Mouse (Mus musculus) heart, embryonic 11.5 days (tissue): ENCODE data around the gene Pced1b. TPM values are rescaled to one million over a fixed set of nuclear protein-coding genes. Genes with fewer than 3 reads are reported as not detected.
"Not testable (repeated sequence)": the region's sequence is repeated elsewhere in the genome, so short reads cannot be mapped to it uniquely, and the experiment has no call there.

Experiments
- ATAC-seq: fragments of 200-750 bp; cut with Nextera tagmentation; replicated peaks from 2 replicates; pipeline ENCODE4 v1.8.0; 2017; ENCODE audit warnings: moderate library complexity; ENCODE audit not compliant: insufficient number of reproducible peaks, low FRiP score, low TSS enrichment
- H3K27ac ChIP-seq: fragments of 300-500 bp; sonication (generic); 2 replicates; pipeline ENCODE4 v1.5.1; 2014; ENCODE audit warnings: mild to moderate bottlenecking, low read depth, low read length
- H3K27me3 ChIP-seq: fragments of 300-500 bp; sonication (generic); 2 replicates; pipeline ENCODE4 v1.6.1; 2014; ENCODE audit warnings: mild to moderate bottlenecking, low read length, mixed read lengths; ENCODE audit not compliant: control insufficient read depth, insufficient read depth
- H3K36me3 ChIP-seq: fragments of 300-500 bp; sonication (generic); 2 replicates; pipeline ENCODE4 v1.6.1; 2014; ENCODE audit warnings: mild to moderate bottlenecking, low read length, moderate library complexity, mixed read lengths; ENCODE audit not compliant: control insufficient read depth, insufficient read depth
- H3K4me1 ChIP-seq: fragments of 300-500 bp; sonication (generic); 2 replicates; pipeline ENCODE4 v1.6.1; 2014; ENCODE audit warnings: low read length; ENCODE audit not compliant: control insufficient read depth, insufficient read depth
- H3K4me2 ChIP-seq: fragments of 300-500 bp; sonication (generic); 2 replicates; pipeline ENCODE4 v1.6.1; 2014; ENCODE audit warnings: mild to moderate bottlenecking, moderate library complexity
- H3K4me3 ChIP-seq: fragments of 300-500 bp; sonication (generic); 2 replicates; pipeline ENCODE4 v1.5.1; 2014; ENCODE audit warnings: low read depth, low read length
- H3K9ac ChIP-seq: fragments of 300-500 bp; sonication (generic); 2 replicates; pipeline ENCODE4 v1.6.1; 2014; ENCODE audit warnings: mild to moderate bottlenecking, low read depth, low read length, moderate library complexity
- H3K9me3 ChIP-seq: fragments of 300-500 bp; sonication (generic); replicated peaks from 2 replicates; pipeline ENCODE4 v1.6.1; 2016; ENCODE audit warnings: low read length; ENCODE audit not compliant: control insufficient read depth
- WGBS: fragments of 180-500 bp; shearing (Covaris S2); extraction: QIAGEN DNeasy Blood & Tissue Kit; methylation state at CpG from one replicate; pipeline ENCODE4 v1.1.7; 2014; ENCODE audit not compliant: insufficient replicate concordance; 5-methylcytosine and 5-hydroxymethylcytosine counted together
- polyA plus RNA-seq: library from polyadenylated mRNA; unstranded; fragments of >200 nt; fragmentation: Nextera tagmentation; extraction: Ambion mirVana; gene quantifications from 2 replicates; pipeline ENCODE4 v1.2.1, GENCODE M21; 2014

Gene Pced1b
- polyA plus RNA-seq, 1 experiment from 2014 or later, result 3.4 TPM

- 0 out of 2 replicates have a peak overlapping the region, but pooled peaks have one; percentile 40 for H3K4me3 ChIP-seq
- no peak overlapping the region for H3K4me2 ChIP-seq
- ATAC-seq, result no peak
Measured at GRCm38 (mm10) chr15:97378061-97378460, 131.2 kb downstream of the Pced1b start.

GRCm38 (mm10) chr15:97379489-97380304 is 132.8 kb downstream of the Pced1b start:
- H3K9ac ChIP-seq, result no peak overlapping the region

More at GRCm38 (mm10) chr15:97378061-97378460, 131.2 kb downstream of the Pced1b start:
- no peaks in the 10 kb centered on the region for H3K36me3 ChIP-seq
- 80% methylated on average over 4 of the region's 4 CpGs for WGBS
- no peak overlapping the region for H3K27ac ChIP-seq
- no peak overlapping the region for H3K9ac ChIP-seq
- no peaks in the 10 kb centered on the region for H3K9me3 ChIP-seq
- H3K4me1 ChIP-seq, result peaks cover 23% of the 10 kb centered on the region
- H3K27me3 ChIP-seq, result no peaks in the 10 kb centered on the region

GRCm38 (mm10) chr15:97382567-97382966 is 135.7 kb downstream of the Pced1b start:
- H3K27ac ChIP-seq, result no peak overlapping the region
- no peak overlapping the region for H3K9ac ChIP-seq
- no peaks in the 10 kb centered on the region for H3K27me3 ChIP-seq
- H3K4me2 ChIP-seq, result no peak overlapping the region
- H3K4me3 ChIP-seq, result no peak overlapping the region
- no peak for ATAC-seq
- 96% methylated on average over 3 of the region's 3 CpGs for WGBS
- H3K9me3 ChIP-seq, result no peaks in the 10 kb centered on the region
- 0 out of 2 replicates have a peak, but pooled peaks cover 4% of the 10 kb centered on the region for H3K4me1 ChIP-seq
- no peaks in the 10 kb centered on the region for H3K36me3 ChIP-seq

More at GRCm38 (mm10) chr15:97379489-97380304, 132.8 kb downstream of the Pced1b start:
- peaks cover 15% of the 10 kb centered on the region for H3K4me1 ChIP-seq
- no peaks in the 10 kb centered on the region for H3K9me3 ChIP-seq
- ATAC-seq, result peak; percentile 86
- peak overlapping the region; percentile 27 for H3K4me3 ChIP-seq
- peak overlapping the region; percentile 32 for H3K4me2 ChIP-seq
- no peaks in the 10 kb centered on the region for H3K36me3 ChIP-seq
- no peak overlapping the region; the same call in 1 of the 2 replicates for H3K27ac ChIP-seq
- WGBS, result 33% methylated on average over 11 of the region's 12 CpGs
- no peaks in the 10 kb centered on the region for H3K27me3 ChIP-seq

GRCm38 (mm10) chr15:97383523-97384141 is 136.7 kb downstream of the Pced1b start:
- Histone ChIP-seq H3K9ac (no peak overlapping the region), H3K4me2 (no peak overlapping the region), H3K9me3 (no peaks in the 10 kb centered on the region), H3K27me3 (no peaks in the 10 kb centered on the region), H3K4me3 (no peak overlapping the region), H3K27ac (no peak overlapping the region), H3K36me3 (no peaks in the 10 kb centered on the region), H3K4me1 (0 out of 2 replicates have a peak, but pooled peaks cover 4% of the 10 kb centered on the region)
- WGBS, result 51% methylated on average over 14 of the region's 14 CpGs
- ATAC-seq, result no peak

GRCm38 (mm10) chr15:97384170-97385018 is 137.5 kb downstream of the Pced1b start:
- no peak for ATAC-seq
- Histone ChIP-seq H3K27me3 (no peaks in the 10 kb centered on the region), H3K27ac (no peak overlapping the region), H3K4me3 (no peak overlapping the region), H3K9me3 (no peaks in the 10 kb centered on the region), H3K9ac (no peak overlapping the region), H3K4me2 (no peak overlapping the region), H3K36me3 (no peaks in the 10 kb centered on the region), H3K4me1 (0 out of 2 replicates have a peak, but pooled peaks cover 2% of the 10 kb centered on the region)
- WGBS, result 90% methylated on average over 28 of the region's 28 CpGs

GRCm38 (mm10) chr15:97385174-97385573 is 138.3 kb downstream of the Pced1b start:
- H3K36me3 ChIP-seq, H3K9me3 ChIP-seq, H3K4me1 ChIP-seq, H3K4me3 ChIP-seq, H3K4me2 ChIP-seq, H3K27me3 ChIP-seq, H3K27ac ChIP-seq, ATAC-seq, H3K9ac ChIP-seq: not testable (repeated sequence)
- 93% methylated on average over 9 of the region's 10 CpGs for WGBS

GRCm38 (mm10) chr15:97387793-97388192 is 140.9 kb downstream of the Pced1b start:
- H3K4me2 ChIP-seq, result no peak overlapping the region
- no peaks in the 10 kb centered on the region for H3K9me3 ChIP-seq
- H3K36me3 ChIP-seq, result no peaks in the 10 kb centered on the region
- H3K4me1 ChIP-seq, result no peaks in the 10 kb centered on the region
- no peak for ATAC-seq
- H3K27ac ChIP-seq, result no peak overlapping the region
- WGBS, result 92% methylated on average over 6 of the region's 6 CpGs
- no peak overlapping the region for H3K4me3 ChIP-seq
- H3K9ac ChIP-seq, result no peak overlapping the region
- no peaks in the 10 kb centered on the region for H3K27me3 ChIP-seq

- no peaks in the 10 kb centered on the region for H3K27me3 ChIP-seq
- no peaks in the 10 kb centered on the region for H3K9me3 ChIP-seq
- H3K27ac ChIP-seq, result no peak overlapping the region
- no peaks in the 10 kb centered on the region for H3K4me1 ChIP-seq
- ATAC-seq, result no peak
- no peak overlapping the region for H3K4me3 ChIP-seq
- H3K4me2 ChIP-seq, result no peak overlapping the region
- 76% methylated on average over 4 of the region's 4 CpGs for WGBS
- H3K36me3 ChIP-seq, result no peaks in the 10 kb centered on the region
- no peak overlapping the region for H3K9ac ChIP-seq
Measured at GRCm38 (mm10) chr15:97389577-97389976, 142.7 kb downstream of the Pced1b start.
